Mouse (Mus musculus): ENCODE data around the gene Ccpg1. TPM values are rescaled to one million over a fixed set of nuclear protein-coding genes. Genes with fewer than 3 reads are reported as not detected.

Gene Ccpg1
- polyA plus RNA-seq (2014; fragmentation: Nextera tagmentation; extraction: Ambion mirVana): 21.6 and 27.4 TPM in 2 replicates

DNA sequence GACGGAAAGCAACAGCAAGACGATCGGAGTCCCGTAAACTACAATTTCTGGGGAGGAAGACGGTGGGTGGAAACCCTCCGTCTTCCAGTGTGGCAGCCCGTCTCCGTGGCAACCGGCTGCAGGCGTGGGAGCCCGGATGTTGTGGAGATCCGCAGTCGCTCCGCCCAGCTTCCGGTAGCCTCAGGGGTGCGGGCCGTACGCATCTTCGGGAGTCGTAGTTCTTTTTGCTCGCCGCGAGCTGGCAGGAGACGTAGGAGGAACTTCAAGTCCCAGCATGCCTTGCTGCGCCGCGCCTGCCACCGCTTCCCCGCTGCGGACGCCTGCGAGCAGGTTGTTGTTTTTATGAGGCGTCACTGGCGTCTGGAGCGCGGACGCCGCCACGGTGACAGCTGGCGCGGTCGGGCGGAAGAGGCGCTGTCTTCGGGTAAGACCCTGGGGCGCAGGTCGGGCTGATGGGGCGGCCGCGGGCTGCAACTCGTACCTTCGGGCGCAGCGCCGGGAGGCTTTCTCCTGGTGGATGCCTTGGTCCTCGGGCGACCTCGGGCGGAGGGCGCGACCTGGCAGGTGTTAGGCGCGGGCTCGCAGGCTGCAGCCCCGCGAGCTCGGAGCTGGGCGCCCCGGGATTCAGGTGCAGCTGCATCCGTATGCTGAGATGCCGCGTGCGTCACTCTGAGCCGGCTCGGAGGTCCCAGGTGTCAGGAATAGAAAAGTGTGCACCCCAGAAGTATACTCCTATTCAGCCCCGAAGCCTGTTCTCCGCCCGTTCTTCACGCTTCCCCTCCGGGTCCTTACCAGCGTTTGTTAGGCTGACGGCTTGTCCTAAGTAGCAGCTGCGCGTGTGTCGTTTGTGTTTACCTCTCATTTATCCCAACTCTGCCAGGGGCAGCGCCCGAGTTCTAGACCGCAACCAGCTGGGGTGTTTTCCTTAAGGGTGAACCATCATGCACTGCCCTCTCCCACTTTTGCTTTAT is at the start of gene Ccpg1, which contains the start of gene Ccpg1os:
Gene Ccpg1, plus strand, starts transcription at position 180 of the 971 bp plus-strand sequence.
Gene Ccpg1os, minus strand, starts transcription at position 133 of the 971 bp plus-strand sequence.
- Histone ChIP-seq H3K27ac (ENCODE audit: low read length) (no peak within 1 kb of the TSS), H3K9ac (replicated peaks; ENCODE audit: low read depth, low read length) (peak within 1 kb of the TSS; percentile 49), H3K27me3 (ENCODE audit: control insufficient read depth, insufficient read depth, low read length) (no peaks in the 10 kb centered on the region), H3K4me2 (replicated peaks; ENCODE audit: low read depth, low read length) (peak within 1 kb of the TSS; percentile 92), H3K4me1 (ENCODE audit: control insufficient read depth, insufficient read depth, low read length) (peaks cover 10% of the 10 kb centered on the region; the same call in 1 of the 2 replicates), H3K36me3 (ENCODE audit: control insufficient read depth, insufficient read depth, low read length) (no peaks in the 10 kb centered on the region), H3K9me3 (ENCODE audit: control insufficient read depth, low read depth, low read length) (no peaks in the 10 kb centered on the region), H3K4me3 (ENCODE audit: low read depth, low read length) (peak within 1 kb of the TSS; percentile 67)
- under 1% methylated on average over 88 of the region's 88 CpGs for whole genome bisulfite sequencing
- ATAC-seq (ENCODE audit: insufficient number of reproducible peaks, insufficient read depth, low FRiP score, low read depth): peak; percentile 100

GRCm38 (mm10) chr9:72936301-72936700 is 48.9 kb upstream of the Ccpg1 start:
- no peaks in the 10 kb centered on the region; the same call in 1 of the 2 replicates for H3K36me3 ChIP-seq (ENCODE audit: control insufficient read depth, insufficient read depth, low read length)
- H3K4me3 ChIP-seq (ENCODE audit: low read depth, low read length): no peak overlapping the region
- WGBS: 77% methylated on average over 2 of the region's 2 CpGs
- no peak overlapping the region for H3K9ac ChIP-seq (replicated peaks; ENCODE audit: low read depth, low read length)
- no peak overlapping the region for H3K27ac ChIP-seq (ENCODE audit: low read length)
- H3K9me3 ChIP-seq (ENCODE audit: control insufficient read depth, low read depth, low read length): no peaks in the 10 kb centered on the region
- no peak for ATAC-seq (ENCODE audit: insufficient number of reproducible peaks, insufficient read depth, low FRiP score, low read depth)
- no peaks in the 10 kb centered on the region for H3K4me1 ChIP-seq (ENCODE audit: control insufficient read depth, insufficient read depth, low read length)
- no peaks in the 10 kb centered on the region for H3K27me3 ChIP-seq (ENCODE audit: control insufficient read depth, insufficient read depth, low read length)
- no peak overlapping the region for H3K4me2 ChIP-seq (replicated peaks; ENCODE audit: low read depth, low read length)

- no peaks in the 10 kb centered on the region for H3K4me1 ChIP-seq (ENCODE audit: control insufficient read depth, insufficient read depth, low read length)
- no peak overlapping the region for H3K27ac ChIP-seq (ENCODE audit: low read length)
- peaks cover 21% of the 10 kb centered on the region for H3K36me3 ChIP-seq (ENCODE audit: control insufficient read depth, insufficient read depth, low read length)
- WGBS: 56% methylated on average over 3 of the region's 3 CpGs
- no peak overlapping the region for H3K4me2 ChIP-seq (replicated peaks; ENCODE audit: low read depth, low read length)
- H3K4me3 ChIP-seq (ENCODE audit: low read depth, low read length): no peak overlapping the region
- H3K9ac ChIP-seq (replicated peaks; ENCODE audit: low read depth, low read length): no peak overlapping the region
- no peaks in the 10 kb centered on the region for H3K27me3 ChIP-seq (ENCODE audit: control insufficient read depth, insufficient read depth, low read length)
- ATAC-seq (ENCODE audit: insufficient number of reproducible peaks, insufficient read depth, low FRiP score, low read depth): no peak
- H3K9me3 ChIP-seq (ENCODE audit: control insufficient read depth, low read depth, low read length): peaks cover 4% of the 10 kb centered on the region; the same call in 1 of the 2 replicates
Measured at GRCm38 (mm10) chr9:72943424-72943823, 41.8 kb upstream of the Ccpg1 start.

- no peak overlapping the region for H3K4me3 ChIP-seq (ENCODE audit: low read depth, low read length)
- WGBS: 88% methylated on average over 13 of the region's 13 CpGs
- H3K9me3 ChIP-seq (ENCODE audit: control insufficient read depth, low read depth, low read length): peaks cover 4% of the 10 kb centered on the region; the same call in 1 of the 2 replicates
- no peaks in the 10 kb centered on the region for H3K4me1 ChIP-seq (ENCODE audit: control insufficient read depth, insufficient read depth, low read length)
- H3K27me3 ChIP-seq (ENCODE audit: control insufficient read depth, insufficient read depth, low read length): no peaks in the 10 kb centered on the region
- peaks cover 21% of the 10 kb centered on the region for H3K36me3 ChIP-seq (ENCODE audit: control insufficient read depth, insufficient read depth, low read length)
- H3K9ac ChIP-seq (replicated peaks; ENCODE audit: low read depth, low read length): no peak overlapping the region
- no peak overlapping the region for H3K4me2 ChIP-seq (replicated peaks; ENCODE audit: low read depth, low read length)
- ATAC-seq (ENCODE audit: insufficient number of reproducible peaks, insufficient read depth, low FRiP score, low read depth): no peak
- H3K27ac ChIP-seq (ENCODE audit: low read length): no peak overlapping the region
Measured at GRCm38 (mm10) chr9:72944286-72944685, 40.9 kb upstream of the Ccpg1 start.

DNA sequence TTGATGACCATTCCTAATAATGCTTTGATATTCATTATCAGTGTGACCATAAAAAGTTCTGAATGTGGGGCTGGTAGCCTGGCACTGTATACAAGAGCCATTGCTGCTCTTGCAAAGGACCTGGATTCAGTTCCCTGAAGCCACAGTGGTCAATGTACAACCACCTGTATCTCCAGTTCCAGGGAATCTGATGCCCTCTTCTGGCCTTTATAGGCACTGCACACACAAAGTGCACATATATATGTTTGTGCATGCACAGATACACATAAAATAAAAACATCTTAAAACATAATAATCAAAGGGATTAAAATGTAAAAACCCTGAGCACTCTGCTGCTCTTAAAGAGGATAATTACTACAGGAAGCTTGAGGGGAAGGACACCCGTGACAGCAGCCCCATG is 38.2 kb upstream of the Ccpg1 start:
- peaks cover 21% of the 10 kb centered on the region for H3K36me3 ChIP-seq (ENCODE audit: control insufficient read depth, insufficient read depth, low read length)
- H3K4me1 ChIP-seq (ENCODE audit: control insufficient read depth, insufficient read depth, low read length): no peaks in the 10 kb centered on the region
- no peaks in the 10 kb centered on the region for H3K27me3 ChIP-seq (ENCODE audit: control insufficient read depth, insufficient read depth, low read length)
- WGBS: 91% methylated on average over 1 of the region's 1 CpGs
- no peak overlapping the region for H3K4me3 ChIP-seq (ENCODE audit: low read depth, low read length)
- no peak overlapping the region for H3K27ac ChIP-seq (ENCODE audit: low read length)
- no peak for ATAC-seq (ENCODE audit: insufficient number of reproducible peaks, insufficient read depth, low FRiP score, low read depth)
- H3K9ac ChIP-seq (replicated peaks; ENCODE audit: low read depth, low read length): no peak overlapping the region
- H3K4me2 ChIP-seq (replicated peaks; ENCODE audit: low read depth, low read length): no peak overlapping the region
- peaks cover 4% of the 10 kb centered on the region; the same call in 1 of the 2 replicates for H3K9me3 ChIP-seq (ENCODE audit: control insufficient read depth, low read depth, low read length)

GRCm38 (mm10) chr9:72949572-72949971 is 35.7 kb upstream of the Ccpg1 start:
- H3K27ac ChIP-seq (ENCODE audit: low read length): no peak overlapping the region
- H3K9me3 ChIP-seq (ENCODE audit: control insufficient read depth, low read depth, low read length): peaks cover 4% of the 10 kb centered on the region; the same call in 1 of the 2 replicates
- H3K4me2 ChIP-seq (replicated peaks; ENCODE audit: low read depth, low read length): no peak overlapping the region
- H3K36me3 ChIP-seq (ENCODE audit: control insufficient read depth, insufficient read depth, low read length): peaks cover 21% of the 10 kb centered on the region
- peak; percentile 46; the same call in 1 of the 2 replicates for ATAC-seq (ENCODE audit: insufficient number of reproducible peaks, insufficient read depth, low FRiP score, low read depth)
- WGBS: 43% methylated on average over 7 of the region's 7 CpGs
- H3K4me1 ChIP-seq (ENCODE audit: control insufficient read depth, insufficient read depth, low read length): no peaks in the 10 kb centered on the region
- H3K27me3 ChIP-seq (ENCODE audit: control insufficient read depth, insufficient read depth, low read length): no peaks in the 10 kb centered on the region
- no peak overlapping the region for H3K4me3 ChIP-seq (ENCODE audit: low read depth, low read length)
- H3K9ac ChIP-seq (replicated peaks; ENCODE audit: low read depth, low read length): no peak overlapping the region

GRCm38 (mm10) chr9:72954746-72955145 is 30.5 kb upstream of the Ccpg1 start:
- 56% methylated on average over 2 of the region's 2 CpGs for WGBS
- Histone ChIP-seq H3K9ac (replicated peaks; ENCODE audit: low read depth, low read length) (no peak overlapping the region), H3K27me3 (ENCODE audit: control insufficient read depth, insufficient read depth, low read length) (no peaks in the 10 kb centered on the region), H3K4me2 (replicated peaks; ENCODE audit: low read depth, low read length) (no peak overlapping the region), H3K27ac (ENCODE audit: low read length) (no peak overlapping the region), H3K4me1 (ENCODE audit: control insufficient read depth, insufficient read depth, low read length) (no peaks in the 10 kb centered on the region), H3K4me3 (ENCODE audit: low read depth, low read length) (no peak overlapping the region), H3K9me3 (ENCODE audit: control insufficient read depth, low read depth, low read length) (no peaks in the 10 kb centered on the region), H3K36me3 (ENCODE audit: control insufficient read depth, insufficient read depth, low read length) (no peaks in the 10 kb centered on the region)
- ATAC-seq (ENCODE audit: insufficient number of reproducible peaks, insufficient read depth, low FRiP score, low read depth): no peak

GRCm38 (mm10) chr9:72955546-72955945 is 29.7 kb upstream of the Ccpg1 start:
- H3K4me2 ChIP-seq (replicated peaks; ENCODE audit: low read depth, low read length): no peak overlapping the region
- WGBS: 16% methylated on average over 1 of the region's 1 CpGs
- H3K9ac ChIP-seq (replicated peaks; ENCODE audit: low read depth, low read length): no peak overlapping the region
- ATAC-seq (ENCODE audit: insufficient number of reproducible peaks, insufficient read depth, low FRiP score, low read depth): no peak
- H3K27me3 ChIP-seq (ENCODE audit: control insufficient read depth, insufficient read depth, low read length): no peaks in the 10 kb centered on the region
- no peaks in the 10 kb centered on the region for H3K36me3 ChIP-seq (ENCODE audit: control insufficient read depth, insufficient read depth, low read length)
- H3K9me3 ChIP-seq (ENCODE audit: control insufficient read depth, low read depth, low read length): no peaks in the 10 kb centered on the region
- no peak overlapping the region for H3K27ac ChIP-seq (ENCODE audit: low read length)
- no peak overlapping the region for H3K4me3 ChIP-seq (ENCODE audit: low read depth, low read length)
- no peaks in the 10 kb centered on the region for H3K4me1 ChIP-seq (ENCODE audit: control insufficient read depth, insufficient read depth, low read length)
